Mouse (Mus musculus): ENCODE measurements around the gene Pycr1.

Pycr1 gene

GRCm38 (mm10) chr11:120627468-120628300 lies 15.9 kb downstream of the Pycr1 start:
- no peak for DNase-seq (ENCODE audit: low read depth, low spot score)

- no peak for DNase-seq (ENCODE audit: low read depth, low spot score)
These were observed 16.6 kb downstream of the Pycr1 start for GRCm38 (mm10) chr11:120626785-120627467.

GRCm38 (mm10) chr11:120625152-120625775 lies 18.3 kb downstream of the Pycr1 start, which contains the start of gene Sirt7:
Sirt7 (minus strand) TSS chr11:120625240.
- no peak for DNase-seq (ENCODE audit: low read depth, low spot score)

GRCm38 (mm10) chr11:120624680-120625111 lies 18.9 kb downstream of the Pycr1 start:
- peak; percentile 81 for DNase-seq (ENCODE audit: low read depth, low spot score)

DNA sequence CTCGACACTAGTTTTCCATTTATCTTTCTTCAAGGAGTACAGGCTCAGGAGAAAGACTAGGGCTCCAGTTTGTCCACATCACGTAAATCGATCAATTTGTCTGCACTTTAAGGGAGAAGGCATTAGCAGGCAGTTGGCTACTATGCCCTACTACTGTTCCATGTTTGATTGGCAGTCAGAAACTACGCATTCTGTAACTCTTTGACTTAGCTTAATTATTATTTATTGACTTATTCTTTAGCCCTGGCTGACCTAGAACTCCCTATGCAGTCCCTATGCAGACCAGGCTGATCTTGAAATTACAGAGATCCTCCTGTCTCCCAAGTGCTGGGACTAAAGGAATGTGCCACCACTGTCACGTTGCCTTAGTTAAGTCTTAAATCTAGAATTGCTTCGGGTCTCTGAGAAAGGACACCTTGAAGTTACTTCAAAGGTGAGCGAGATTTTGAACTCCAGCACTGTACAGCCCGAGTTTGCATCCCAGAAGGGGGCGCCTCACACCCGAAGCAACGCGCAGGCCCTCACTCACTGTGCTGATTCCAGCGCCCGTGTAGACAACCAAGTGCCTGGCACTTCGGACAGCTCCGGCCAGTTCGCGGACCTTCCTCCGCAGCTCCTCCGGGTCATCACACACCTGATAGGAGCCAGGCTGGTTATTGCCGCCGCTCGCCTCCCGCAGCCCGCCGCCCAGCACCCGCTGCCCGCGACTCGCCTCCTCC lies 19.4 kb downstream of the Pycr1 start:
- DNase-seq (ENCODE audit: low read depth, low spot score) = peak; percentile 81

- DNase-seq (ENCODE audit: low read depth, low spot score) = no peak
These were observed 20.8 kb downstream of the Pycr1 start for GRCm38 (mm10) chr11:120622805-120623204.

GRCm38 (mm10) chr11:120620195-120620594 lies 23.4 kb downstream of the Pycr1 start:
- no peak for DNase-seq (ENCODE audit: low read depth, low spot score)

GRCm38 (mm10) chr11:120618619-120619535 lies 24.7 kb downstream of the Pycr1 start:
- DNase-seq (ENCODE audit: low read depth, low spot score) = no peak

DNA sequence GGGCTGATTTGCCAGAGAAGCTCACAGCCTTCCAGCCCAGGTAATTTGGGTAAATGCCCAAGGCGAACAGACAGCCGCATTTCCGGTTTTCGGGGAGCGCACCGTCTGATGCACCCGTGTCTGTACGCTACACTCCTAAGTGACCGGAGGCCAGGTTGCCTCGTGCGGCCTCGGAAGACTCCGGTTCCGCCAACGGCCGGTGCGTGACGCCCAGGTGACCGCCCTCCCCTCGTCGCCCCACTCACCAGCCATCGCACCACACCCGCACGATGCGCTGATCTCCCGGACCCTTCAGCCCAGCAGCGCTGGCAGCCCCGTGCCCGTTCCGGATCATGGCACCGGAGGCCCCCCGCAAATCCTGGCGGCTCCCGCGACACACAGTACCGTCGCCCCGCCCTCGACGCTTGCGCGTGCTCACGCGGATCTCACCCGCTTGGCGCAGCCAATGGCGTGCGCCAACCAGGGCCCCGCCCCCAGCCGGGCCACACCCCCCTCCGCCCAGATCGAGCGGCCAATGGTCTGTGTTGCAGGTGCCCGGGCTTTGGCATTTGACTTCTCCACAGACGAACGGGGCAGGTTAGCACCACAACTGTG lies 26.0 kb downstream of the Pycr1 start, which contains the start of gene Pcyt2:
TSS of gene Pcyt2 (minus strand) at position 418 of the 594 bp plus-strand sequence.
- DNase-seq (ENCODE audit: low read depth, low spot score) = peak; percentile 92

DNA sequence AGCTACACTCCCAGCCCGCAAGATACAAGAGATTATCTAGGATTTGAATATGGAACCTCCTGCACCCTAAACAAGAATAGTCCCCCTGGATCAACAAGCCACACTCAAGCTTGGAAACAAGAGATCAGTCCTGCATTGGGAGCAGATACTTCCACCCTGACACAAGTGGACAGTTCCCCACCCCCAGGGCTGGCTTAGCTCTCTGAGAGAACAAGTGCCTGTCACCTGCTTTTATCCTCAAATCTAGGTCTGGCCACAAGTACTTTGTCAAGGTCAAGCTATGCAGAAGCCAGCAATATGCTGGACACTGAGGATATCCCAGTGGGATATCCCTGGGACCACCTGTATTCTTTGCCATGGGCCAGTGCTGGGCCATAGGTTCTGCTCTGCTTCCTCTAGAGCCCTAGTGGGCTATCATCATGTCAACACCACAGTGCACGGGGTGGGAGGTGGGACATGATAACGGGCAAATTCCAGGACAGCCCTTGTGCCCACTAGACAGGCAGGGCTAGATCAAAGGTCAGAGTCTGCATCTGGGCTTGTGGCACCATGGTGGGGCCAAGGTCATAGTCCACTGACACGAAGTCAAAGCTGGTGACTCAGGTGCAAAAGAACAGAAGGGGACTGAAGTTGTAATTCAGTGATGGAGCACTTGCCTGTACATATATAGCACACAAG lies 26.8 kb downstream of the Pycr1 start:
- DNase-seq (ENCODE audit: low read depth, low spot score) = no peak

- DNase-seq (ENCODE audit: low read depth, low spot score) = no peak
These were observed 27.9 kb downstream of the Pycr1 start for GRCm38 (mm10) chr11:120615606-120616203.

GRCm38 (mm10) chr11:120615167-120615566 lies 28.4 kb downstream of the Pycr1 start:
- DNase-seq (ENCODE audit: low read depth, low spot score) = no peak

DNA sequence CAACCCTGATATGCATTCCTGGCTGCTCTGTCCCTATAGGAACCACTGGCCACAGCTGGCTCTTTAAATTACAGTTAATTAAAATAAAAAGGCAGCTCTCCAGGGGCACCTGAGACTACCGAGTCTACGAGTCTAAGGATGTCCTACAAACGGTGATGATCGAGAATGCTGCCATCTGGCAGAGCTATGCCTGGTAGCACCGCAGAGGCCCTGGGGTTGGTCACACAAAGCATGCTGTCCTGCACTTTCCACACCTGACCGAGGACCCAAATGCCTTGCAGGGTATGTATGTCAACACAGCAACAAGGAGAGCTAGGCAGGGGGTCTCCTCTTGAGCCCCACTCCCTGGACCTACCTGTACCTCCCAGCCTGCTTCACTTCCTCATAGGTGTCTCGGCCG lies 29.6 kb downstream of the Pycr1 start:
- DNase-seq (ENCODE audit: low read depth, low spot score) = no peak

GRCm38 (mm10) chr11:120613481-120613972 lies 30.0 kb downstream of the Pycr1 start:
- DNase-seq (ENCODE audit: low read depth, low spot score) = no peak

GRCm38 (mm10) chr11:120612763-120613162 lies 30.8 kb downstream of the Pycr1 start:
- peak; percentile 59 for DNase-seq (ENCODE audit: low read depth, low spot score)

- no peak for DNase-seq (ENCODE audit: low read depth, low spot score)
These were observed 33.0 kb downstream of the Pycr1 start for GRCm38 (mm10) chr11:120610477-120611046.

GRCm38 (mm10) chr11:120609250-120609649 lies 34.3 kb downstream of the Pycr1 start:
- DNase-seq (ENCODE audit: low read depth, low spot score) = peak; percentile 87

GRCm38 (mm10) chr11:120608241-120609034 lies 35.1 kb downstream of the Pycr1 start, which contains the start of gene Npb:
Npb (plus strand) TSS chr11:120608477.
- DNase-seq (ENCODE audit: low read depth, low spot score) = no peak
